Mouse (Mus musculus): ENCODE measurements around the gene Mrps21.

GRCm38 (mm10) chr3:95861796-95862195 is 9.5 kb downstream of the Mrps21 start:
- no peak for TF ChIP-seq POLR2A (IDR thresholded peaks at IDR 0.05; ENCODE audit: borderline replicate concordance, control insufficient read depth, low read depth, low read length)
- peak; percentile 37; the same call in 1 of the 2 replicates for TF ChIP-seq CTCF (IDR thresholded peaks at IDR 0.05; ENCODE audit: control insufficient read depth, insufficient read depth, low read length)

All from bone marrow, adult 2 months (tissue).